Mouse (Mus musculus) olfactory bulb, adult 2 months (tissue): ENCODE measurements around the gene Ip6k3.

Source experiments
- CTCF ChIP-seq: fragments of 200-500 bp; IDR thresholded peaks from 2 replicates; pipeline ENCODE4 v1.5.1; 2012; ENCODE audit warnings: low read depth, mild to moderate bottlenecking, low read length, moderate library complexity; ENCODE audit not compliant: insufficient read depth
- POLR2A ChIP-seq: fragments of 200-500 bp; IDR thresholded peaks from 2 replicates; pipeline ENCODE4 v1.6.1; 2012; ENCODE audit warnings: mild to moderate bottlenecking, low read depth, low read length, moderate library complexity; ENCODE audit not compliant: insufficient read depth

GRCm38 (mm10) chr17:27130246-27130645 lies 37.3 kb downstream of the Ip6k3 start:
- TF ChIP-seq POLR2A (no peak), CTCF (no peak)
